Mouse (Mus musculus) monocyte, adult 2 months (primary cell): ENCODE data around the gene Oas1g.

Experiments used
- DNase-seq, 2 experiments: peaks; one replicate each; pipeline ENCODE4 v3.0.0; 2022; ENCODE audit warnings: low spot score in 2 of 2, low read depth in 1 of 2

Oas1g gene

DNA sequence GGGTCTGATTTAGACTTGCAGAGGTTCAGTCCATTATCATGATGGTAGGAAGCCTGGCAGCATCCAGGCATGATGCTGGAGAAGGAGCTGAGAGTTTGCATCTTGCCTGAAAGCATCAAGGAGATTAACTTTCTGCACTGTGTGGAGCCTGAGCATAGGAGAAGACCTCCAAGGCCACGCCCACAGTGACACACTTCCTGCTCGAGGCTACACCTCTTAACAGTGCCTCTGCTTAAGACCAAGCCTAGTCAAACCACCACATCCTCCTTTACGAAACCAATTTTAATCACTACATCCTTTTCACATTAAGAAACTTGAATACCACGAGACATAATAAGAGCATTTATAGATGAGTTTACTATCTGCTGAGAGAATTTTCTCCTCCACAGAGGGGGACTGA lies 56.4 kb downstream of the Oas1g start:
- no peak for DNase-seq
